Mouse (Mus musculus) heart, postnatal 14 days (tissue): Measurements from ENCODE around the gene Pkd1l3. TPM values are rescaled to one million over a fixed set of nuclear protein-coding genes. Genes with fewer than 3 reads are reported as not detected.

Experiments used
- DNase-seq, 2 experiments: peaks; one replicate each; pipeline ENCODE4 v3.0.0; 2021 to 2022
- intact Hi-C: fragments of 180-260 bp; cut with DNase I; formaldehyde crosslinking; loops from one replicate; pipeline ENCODE4 v1.15.1; 2025
- total RNA-seq, 2 experiments: library from RNA; stranded (reverse); gene quantifications; 2 replicates each; pipeline ENCODE4 v1.2.3; 2021

The Pkd1l3 gene
- total RNA-seq, 2 experiments from 2014 or later, result 0.10 TPM; not detected in 1

DNA sequence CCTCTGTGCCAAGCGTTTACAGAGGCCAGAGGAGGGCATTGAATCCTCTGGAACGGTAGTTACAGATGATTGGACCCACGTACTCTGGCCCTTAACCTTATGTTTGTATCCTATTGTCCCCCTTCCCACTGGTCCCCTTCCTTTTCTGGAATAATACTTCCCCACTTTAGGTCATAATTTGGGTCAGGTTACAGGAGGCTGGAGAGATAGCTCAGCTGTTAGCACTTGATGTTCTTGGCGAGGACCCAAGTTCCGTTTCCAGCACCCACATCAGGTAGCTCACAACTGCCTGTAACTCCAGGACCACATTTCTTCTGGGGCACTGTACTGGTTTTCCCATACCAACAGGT, 5.2 kb upstream of the Pkd1l3 start:
- peak in 1 of 2 experiments; percentile 27 for DNase-seq
- intact Hi-C loops, result loop anchor here (5.0 kb wide), 1 partner anchor 83 kb away; the partner anchor contains the start of gene Ist1

GRCm38 (mm10) chr8:109615569-109615968, 1.3 kb downstream of the Pkd1l3 start:
- intact Hi-C loops, result no loop called here
- no peak for DNase-seq

- no peak for DNase-seq
- intact Hi-C loops, result no loop called here
Observed at GRCm38 (mm10) chr8:109628638-109629037, 14.3 kb downstream of the Pkd1l3 start.

GRCm38 (mm10) chr8:109632498-109632897, 18.2 kb downstream of the Pkd1l3 start:
- DNase-seq, result no peak
- intact Hi-C loops, result no loop called here

- no peak for DNase-seq
- intact Hi-C loops, result no loop called here
Observed at GRCm38 (mm10) chr8:109635146-109635545, 20.8 kb downstream of the Pkd1l3 start.

DNA sequence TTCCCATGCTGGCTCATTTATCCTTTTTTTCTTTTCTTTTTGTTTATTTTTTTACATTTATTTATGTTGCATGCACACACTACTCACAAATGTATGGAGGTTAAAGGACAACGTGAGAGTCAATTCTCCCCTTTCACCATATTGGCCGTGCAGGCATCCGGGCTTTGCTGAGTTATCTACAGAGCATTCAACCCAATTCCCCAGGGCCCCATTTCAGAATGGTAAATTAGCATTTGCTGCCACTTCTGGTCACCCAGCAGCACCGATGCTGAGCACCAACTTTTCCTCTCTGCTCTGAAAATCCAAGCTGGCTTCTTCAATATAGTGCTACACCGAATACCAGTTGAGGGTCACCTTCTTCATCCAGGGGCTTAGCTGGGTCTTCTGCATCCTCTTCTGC, 24.5 kb downstream of the Pkd1l3 start:
- DNase-seq, result no peak
- intact Hi-C loops, result no loop called here

GRCm38 (mm10) chr8:109640410-109640809, 26.1 kb downstream of the Pkd1l3 start:
- intact Hi-C loops, result no loop called here
- no peak for DNase-seq

DNA sequence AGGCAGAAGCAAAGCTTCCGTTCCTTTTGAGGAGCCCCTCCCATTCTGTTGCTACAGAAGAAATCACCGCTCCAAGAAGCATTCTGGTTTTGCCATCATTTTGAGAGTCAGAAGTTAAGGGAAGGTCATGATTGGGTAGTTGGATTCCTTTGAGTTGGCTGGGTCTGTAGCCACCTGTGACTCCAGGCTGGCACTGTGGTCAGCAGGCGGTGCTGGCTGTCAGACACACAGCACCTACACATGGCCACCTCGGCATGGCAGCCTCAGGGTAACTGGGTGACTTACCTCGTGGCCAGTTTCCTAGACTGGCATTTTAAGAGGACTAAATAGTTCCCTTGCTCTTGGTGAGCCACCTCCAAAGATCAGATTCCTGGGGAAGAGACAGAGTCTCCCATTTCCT, 26.9 kb downstream of the Pkd1l3 start:
- intact Hi-C loops, result no loop called here
- DNase-seq, result no peak

DNA sequence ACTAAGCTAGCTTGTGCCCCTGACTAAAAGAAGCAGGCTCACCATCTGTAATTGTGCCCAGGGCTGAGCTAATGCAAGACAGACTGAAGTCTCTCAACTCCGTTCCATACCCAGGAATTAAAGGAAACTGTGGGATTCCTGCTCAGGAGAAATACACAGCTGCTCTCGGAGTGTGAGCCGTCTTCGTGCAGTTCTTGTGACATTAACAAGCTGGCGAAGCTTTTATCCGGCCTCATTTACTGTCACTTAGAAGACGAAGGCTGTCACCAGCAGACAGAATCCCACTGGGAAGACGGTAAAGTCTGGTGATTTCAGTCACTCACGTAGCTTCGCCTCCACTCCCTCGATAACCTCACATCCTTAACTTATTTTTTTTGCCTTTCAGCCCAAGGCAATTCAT, 33.0 kb downstream of the Pkd1l3 start:
- DNase-seq, result no peak
- intact Hi-C loops, result no loop called here

- DNase-seq, result no peak
- intact Hi-C loops, result no loop called here
Observed at GRCm38 (mm10) chr8:109648469-109648868, 34.2 kb downstream of the Pkd1l3 start.

DNA sequence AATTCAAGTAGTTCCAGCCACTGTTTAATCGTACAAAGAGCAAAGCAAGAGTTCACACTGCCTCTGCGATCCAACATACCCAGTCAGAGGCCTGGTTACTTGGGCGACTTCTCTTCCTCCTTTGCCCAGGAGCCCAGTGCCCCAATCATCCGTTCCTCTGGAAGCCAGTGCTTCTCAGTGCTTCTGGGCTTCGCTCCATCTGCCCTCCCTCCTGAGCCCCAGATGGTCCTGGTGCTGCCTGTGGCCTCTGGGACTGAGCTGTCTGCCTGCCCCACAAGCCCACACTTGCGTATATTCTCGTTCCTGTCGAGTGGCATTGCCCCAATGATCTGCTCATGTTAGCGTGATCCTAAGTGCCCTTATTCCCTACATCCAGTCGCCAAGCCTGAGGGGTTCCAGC, 36.5 kb downstream of the Pkd1l3 start:
- no peak for DNase-seq
- intact Hi-C loops, result no loop called here

- no peak for DNase-seq
- intact Hi-C loops, result no loop called here
Observed at GRCm38 (mm10) chr8:109656860-109657259, 42.5 kb downstream of the Pkd1l3 start.

DNA sequence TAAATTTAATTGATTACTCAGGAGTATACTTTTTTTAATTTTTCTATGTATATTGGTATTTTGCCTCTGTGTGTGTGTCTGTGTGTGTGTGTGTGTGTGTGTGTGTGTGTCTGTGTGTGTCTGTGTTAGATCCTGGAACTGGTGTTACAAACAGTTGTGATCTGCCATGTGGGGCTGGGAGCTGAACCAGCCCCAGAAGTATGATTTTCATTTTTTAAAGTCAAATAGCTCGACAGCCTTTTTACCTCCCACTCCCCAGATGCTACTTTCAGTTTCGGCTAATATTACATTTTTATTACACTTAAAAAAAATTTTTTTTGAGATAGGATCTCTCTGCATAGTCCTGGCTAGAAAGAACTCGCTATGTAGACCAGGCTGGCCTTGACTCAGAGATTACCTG, 48.0 kb downstream of the Pkd1l3 start:
- intact Hi-C loops, result no loop called here

GRCm38 (mm10) chr8:109666616-109667015, 52.3 kb downstream of the Pkd1l3 start:
- DNase-seq, result no peak
- intact Hi-C loops, result no loop called here

More for the DNA sequence above, 48.0 kb downstream of the Pkd1l3 start:
- DNase-seq, result no peak

GRCm38 (mm10) chr8:109672656-109673055, 58.3 kb downstream of the Pkd1l3 start:
- DNase-seq, result no peak
- intact Hi-C loops, result no loop called here

DNA sequence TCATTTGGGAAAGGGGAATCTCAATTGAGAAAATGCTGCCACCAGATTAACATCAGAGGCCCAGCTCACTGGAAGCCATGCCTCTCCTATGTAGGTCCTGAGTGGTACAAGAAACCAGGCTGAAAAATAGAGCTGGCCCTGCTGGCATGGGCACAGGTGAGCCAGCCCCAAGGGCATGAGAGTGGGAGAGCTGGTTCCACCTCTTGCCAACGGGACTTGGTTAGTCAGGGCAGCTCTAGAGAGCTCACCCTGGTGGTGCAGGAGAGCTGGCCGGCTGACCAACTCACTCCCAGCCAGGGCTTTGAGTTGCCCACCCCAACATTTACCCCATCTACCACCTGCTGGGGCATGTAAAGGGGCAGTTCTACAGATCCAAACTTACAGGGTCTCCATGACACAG, 59.3 kb downstream of the Pkd1l3 start:
- DNase-seq, result no peak
- intact Hi-C loops, result no loop called here

DNA sequence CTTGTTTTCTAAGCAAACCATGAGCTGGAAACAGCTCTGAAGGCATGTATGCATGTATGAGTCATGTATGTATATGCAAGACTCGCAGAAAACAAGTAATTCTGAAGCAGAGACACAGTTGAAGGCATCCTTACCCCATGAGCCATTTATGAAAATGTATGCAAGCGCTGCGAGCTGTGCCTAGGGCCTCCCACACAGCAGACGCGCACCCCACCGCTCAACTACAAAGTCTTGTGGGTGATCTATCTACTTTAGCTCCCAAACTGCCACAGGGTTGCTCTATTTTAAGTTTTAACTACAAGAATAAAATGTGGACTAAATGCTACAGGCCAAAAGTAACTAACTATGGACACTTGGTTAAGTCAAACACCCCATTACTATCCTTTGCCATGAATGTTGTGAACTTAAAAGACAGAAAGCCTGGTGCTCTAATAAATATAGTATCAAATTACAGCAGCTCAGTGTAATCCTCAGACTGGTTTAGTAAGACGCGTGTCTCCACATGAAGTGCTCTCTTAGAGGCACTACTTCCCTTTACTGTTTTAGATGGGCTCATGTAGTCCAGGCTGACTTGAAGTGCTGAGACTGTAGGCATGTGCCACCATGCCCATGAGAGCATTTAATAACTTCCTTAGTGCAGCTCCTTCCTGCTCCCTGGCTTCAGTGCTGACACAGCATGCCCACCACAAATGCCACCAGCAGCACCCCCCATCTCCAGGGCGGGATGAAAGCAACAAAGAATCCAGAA, 61.8 kb downstream of the Pkd1l3 start:
- intact Hi-C loops, result no loop called here
- no peak for DNase-seq

DNA sequence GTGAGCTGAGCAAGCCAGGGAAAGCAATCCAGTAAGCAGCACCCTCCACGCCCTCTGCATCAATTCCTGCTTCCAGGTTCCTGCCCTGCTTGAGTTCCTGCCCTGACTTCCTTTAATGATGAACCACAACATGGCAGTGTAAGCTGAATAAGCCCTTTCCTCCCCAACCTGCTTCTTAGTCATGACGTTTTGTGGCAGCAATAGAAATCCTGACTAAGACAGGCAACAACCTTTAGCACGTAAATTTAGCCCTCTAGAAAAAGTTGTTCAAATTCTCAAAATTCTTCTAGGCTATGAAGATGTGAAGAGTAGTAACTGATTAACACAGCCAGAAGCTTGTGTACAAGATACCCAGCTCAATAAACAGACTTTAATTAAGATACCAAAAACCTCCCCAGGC, 67.2 kb downstream of the Pkd1l3 start:
- intact Hi-C loops, result no loop called here
- no peak for DNase-seq

- intact Hi-C loops, result no loop called here
- DNase-seq, result no peak
Observed at GRCm38 (mm10) chr8:109682120-109682519, 67.8 kb downstream of the Pkd1l3 start.

GRCm38 (mm10) chr8:109687248-109687647, 72.9 kb downstream of the Pkd1l3 start:
- no peak for DNase-seq
- intact Hi-C loops, result no loop called here

DNA sequence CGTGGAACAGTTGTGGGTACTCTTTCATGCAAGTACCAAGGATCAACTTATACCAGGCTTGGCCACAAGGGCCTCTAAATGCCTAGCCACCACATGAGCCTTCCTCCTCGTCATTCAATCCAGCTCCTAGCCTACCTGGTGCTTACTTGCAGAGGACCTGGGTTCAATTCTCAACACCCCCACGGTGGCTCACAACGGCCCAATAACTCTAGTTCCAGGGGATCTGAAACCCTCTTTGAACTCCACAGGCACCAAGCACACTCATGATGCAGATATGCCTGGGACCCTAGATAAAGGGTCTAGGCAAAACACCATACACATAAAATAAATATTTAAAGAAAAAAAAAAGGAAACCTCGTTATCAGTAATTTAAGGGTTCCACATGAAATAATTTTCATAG, 77.5 kb downstream of the Pkd1l3 start:
- intact Hi-C loops, result loop anchor here (2.0 to 5.0 kb wide), 2 partner anchors 84 to 87 kb away; partner anchors contain the start of genes Ap1g1 and Dhodh
- DNase-seq, result no peak

- no peak for DNase-seq
- intact Hi-C loops, result loop anchor here (2.0 to 5.0 kb wide), 2 partner anchors 85 to 86 kb away; partner anchors contain the start of genes Ap1g1 and Dhodh
Observed at GRCm38 (mm10) chr8:109692443-109693145, 78.3 kb downstream of the Pkd1l3 start.
